Mouse (Mus musculus): Measurements from ENCODE around the gene Sis.

Gene Sis

DNA sequence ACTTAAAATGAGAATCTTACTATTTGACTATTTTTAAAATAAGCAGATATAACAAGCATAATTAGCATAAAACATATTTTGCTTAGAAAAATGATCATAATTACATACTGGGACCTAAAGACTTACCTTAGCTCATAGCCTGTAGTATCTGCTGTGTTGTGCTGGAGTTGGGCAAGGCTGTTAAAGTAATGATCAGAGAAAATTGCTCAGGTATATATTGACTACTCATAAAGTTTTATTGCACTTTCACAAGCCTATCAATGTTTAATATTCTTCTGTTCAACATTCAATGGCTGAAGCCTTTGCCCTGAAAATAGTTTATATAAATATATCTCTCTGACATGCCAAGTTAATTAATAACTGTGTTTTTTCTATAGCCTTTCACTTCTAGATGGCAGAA, at the start of gene Sis:
TSS of gene Sis (minus strand) at position 189 of the 400 bp plus-strand sequence.
- DNase-seq, result no peak

DNA sequence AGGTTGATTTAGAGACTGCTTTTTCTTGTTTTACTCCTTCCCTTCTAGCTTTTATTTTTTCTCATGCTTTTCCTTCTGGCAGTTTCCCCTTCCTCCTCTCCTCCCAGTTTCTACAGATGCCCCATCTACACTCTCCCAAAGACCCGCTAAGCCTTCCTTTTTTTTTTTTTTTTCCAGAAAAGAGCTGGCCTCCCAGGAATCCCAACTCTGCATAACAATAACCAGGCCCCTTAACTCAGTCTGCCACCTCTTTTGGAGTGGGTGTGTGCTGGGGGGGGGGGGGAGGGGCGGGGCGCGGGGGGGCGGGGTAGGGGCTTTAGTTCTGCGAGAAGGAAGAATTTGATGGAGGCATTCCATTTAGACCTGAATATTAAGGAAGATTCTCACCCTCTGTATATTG, 38.4 kb upstream of the Sis start:
- DNase-seq, result no peak

DNA sequence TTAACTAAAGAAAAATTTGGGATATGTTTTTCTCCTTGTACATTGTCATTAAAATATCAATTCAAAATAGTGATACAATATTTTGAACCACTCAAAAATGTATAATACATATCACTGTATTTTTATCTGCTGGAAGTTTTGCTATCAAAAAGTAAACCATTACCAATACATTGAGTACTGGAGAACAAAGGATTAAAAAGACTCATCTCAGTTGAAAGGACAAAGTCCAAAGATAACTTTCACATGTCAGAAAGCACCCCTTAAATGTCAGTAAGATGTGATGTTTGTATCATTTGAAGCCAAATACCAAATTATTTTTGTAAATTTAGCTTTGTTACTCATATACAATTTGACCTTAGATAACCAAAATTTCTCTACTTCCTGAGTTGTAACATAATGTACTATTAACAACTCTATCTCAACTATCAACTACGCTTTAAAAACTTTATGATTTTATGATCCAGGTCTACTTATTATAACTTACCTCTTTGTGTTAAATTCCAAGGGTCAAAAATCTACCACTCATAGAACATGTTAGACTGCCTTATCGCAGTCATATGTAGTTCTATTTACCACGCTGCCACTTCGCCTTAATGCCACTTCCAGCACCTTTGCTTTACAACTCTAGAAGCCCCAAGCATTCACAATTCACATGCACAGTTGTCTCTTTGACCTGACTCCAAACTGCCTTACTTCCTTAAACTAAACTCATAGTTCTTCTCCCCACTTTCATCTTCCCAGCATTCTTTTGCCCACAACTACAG, 35.5 kb upstream of the Sis start:
- no peak for DNase-seq

DNA sequence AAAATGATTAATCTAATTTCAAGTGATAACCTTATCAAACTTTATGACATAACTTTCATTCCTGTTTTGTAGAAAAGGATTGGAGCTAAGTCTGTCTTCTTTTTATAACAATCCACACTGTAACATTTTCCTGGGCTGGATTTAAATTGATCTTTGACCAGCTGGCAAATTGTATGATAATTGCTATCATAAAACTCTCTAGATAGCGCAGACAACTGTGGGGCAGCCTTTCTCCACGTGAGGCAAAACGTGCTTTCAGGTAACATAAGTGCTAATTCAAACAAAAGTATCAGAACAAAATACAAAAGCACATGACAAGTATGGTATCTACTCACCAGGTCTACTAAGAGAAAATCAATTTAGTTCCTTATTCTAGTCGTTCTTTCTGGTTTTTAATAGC, 29.9 kb upstream of the Sis start:
- DNase-seq, result no peak

DNA sequence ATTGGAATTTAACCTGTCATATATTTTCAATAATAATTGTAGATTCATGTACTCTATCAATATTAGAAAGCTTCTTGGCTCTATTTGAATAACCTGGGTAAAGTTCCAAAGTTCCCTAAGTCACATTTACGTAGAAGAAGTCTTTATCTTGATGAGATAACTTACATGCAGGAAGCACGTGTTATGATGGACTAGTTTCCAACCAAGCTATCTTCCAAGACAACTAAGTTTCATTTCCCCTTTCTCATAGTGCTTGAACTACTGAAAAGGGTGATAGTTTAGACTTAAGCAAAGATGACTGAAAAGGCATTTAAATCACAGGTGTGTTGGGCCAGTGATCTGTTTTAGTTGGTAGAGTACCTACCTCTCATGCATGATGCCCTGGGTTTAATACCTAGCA, 23.3 kb upstream of the Sis start:
- no peak for DNase-seq

DNA sequence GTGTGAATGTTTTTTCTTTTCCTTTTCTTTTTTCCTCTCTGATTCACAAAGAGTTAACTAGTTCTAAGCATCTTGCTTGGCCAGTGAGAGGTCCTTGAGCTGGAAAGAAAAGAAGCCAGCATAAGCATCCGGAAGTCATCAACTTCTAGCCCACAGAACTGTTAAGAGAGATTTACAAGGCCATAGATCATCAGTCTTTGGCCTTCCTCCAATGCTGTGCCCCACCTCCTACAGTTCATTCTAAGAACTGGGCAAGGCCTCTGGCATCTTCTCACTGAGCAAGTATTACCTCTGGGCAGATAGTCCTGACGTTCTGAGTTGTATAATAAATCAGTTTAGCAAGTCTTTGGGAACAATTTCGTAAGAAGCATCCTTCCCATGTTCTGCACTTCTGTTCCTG, 8.9 kb upstream of the Sis start:
- DNase-seq, result no peak

DNA sequence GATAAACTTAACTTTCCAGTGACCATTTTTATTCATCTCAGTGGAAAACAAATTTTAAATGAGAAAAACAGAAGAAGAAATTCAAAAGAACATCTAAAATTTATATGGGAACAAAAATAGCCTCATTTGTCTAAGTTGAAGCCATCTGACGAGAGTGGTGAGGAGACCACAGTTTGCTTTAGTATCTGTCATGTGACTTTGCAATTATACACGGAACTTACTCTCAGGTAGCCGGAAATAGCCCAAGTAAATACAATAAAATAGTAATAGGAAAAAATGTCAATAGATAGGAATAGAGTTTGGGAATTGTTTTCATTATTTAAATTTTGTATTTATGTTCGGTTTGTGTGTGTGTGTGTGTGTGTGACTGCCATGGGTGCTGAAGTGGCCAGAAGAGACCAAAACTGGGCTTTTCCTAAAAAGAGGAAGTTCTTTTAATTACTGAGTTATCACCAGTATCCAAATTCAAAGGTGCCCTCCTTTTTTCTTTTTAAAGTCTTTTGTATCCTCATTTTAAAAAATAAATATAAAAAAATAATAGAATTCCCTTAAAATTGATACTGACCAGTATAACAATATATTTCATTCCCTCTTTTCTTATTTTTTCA, 48.6 kb downstream of the Sis start:
- no peak for DNase-seq

DNA sequence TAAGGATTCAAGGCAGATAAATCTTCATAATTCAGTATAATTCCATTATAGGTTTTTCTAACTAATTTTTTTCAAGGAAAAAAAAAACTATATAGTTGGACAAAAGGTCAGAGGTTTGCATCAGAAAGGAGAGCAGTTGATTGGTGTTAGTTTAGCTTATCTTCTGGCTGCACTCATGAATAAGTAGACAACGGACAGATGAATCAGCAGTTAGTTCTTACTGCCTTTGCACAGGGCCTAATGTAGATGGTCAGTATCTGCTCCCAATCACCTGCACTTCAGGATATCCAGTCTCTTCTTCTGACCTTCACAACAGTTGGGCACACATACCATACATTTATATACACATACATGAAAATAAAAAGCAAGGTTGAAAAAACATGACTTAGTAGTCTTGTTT, 85.2 kb downstream of the Sis start:
- no peak for DNase-seq

DNA sequence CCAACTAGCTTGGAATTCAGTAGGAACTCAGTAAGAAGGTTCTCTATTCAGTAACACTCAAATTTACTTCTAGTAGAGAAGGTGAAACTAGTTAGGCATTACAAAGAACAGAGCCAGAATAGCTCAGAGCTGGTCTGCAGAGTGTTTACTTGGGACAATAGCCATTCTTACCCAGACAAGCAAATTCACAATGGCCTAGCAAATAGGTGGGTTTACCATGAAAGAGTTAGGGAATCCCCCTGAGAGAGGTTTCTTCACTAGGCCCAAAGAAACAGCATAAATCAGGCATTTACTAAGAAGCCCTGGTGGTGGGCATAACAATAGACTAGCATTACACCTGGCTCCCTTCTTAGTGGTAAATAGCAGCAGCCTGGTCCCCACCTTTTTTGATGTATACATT, 99.5 kb downstream of the Sis start:
- DNase-seq, result no peak

DNA sequence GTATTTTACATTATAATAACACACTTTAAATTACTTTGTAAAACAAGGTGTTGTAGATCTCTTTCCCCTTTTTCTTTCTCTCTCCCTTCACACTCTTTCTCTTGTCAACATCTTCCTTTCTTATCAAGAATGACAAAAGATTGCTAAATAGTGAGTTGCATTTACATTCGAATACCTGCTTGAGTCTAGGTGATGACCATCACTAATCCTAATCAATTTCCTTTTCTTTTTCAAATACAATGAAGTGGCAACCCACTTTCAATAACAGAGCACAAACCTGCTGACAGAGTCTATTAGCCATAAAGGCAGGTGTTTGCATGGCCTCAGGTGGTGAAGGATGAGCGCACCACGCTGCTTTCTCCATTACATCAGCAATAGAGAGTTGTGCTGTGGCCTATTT, 108.9 kb downstream of the Sis start:
- no peak for DNase-seq

DNA sequence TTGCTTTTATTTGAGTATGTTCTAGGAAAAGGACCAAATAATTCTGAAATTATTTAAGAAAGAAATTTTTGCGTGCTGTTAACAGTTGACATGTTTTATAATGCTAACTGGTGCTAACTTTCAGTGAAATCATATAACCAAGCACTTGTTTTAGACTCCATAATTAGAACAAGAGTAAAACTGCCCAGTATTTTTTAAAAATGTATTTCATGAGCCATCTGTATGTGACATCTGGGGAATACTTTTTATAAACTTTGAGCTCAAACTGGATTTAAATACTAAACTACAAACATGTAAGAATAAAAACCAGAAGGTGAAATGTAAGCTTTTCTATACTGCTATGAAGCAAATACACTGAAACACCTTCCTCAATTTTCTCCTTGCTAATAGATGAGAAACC, 112.3 kb downstream of the Sis start:
- no peak for DNase-seq

DNA sequence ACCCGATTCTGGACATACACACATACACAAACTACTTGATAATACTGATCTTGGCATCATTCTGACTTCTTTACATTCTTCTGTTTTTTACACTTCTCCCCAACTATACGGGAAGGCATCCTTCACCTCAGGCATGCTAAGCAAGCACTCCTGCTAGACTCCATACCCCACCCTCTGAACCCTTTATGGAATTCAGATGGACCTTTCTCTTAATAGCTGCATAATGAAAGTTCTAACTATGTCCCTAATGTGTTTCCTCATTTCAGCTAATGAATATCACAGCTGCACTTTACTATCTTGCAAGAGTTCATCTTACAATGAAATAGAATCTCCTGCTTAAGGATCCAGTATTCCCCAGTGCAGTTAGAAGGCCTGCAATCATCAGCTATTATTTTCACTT, 127.0 kb downstream of the Sis start:
- DNase-seq, result no peak
